In genomic region chr10:70318630-70319029, GRCm38 (mm10) we compare ENCODE assay signal across 8 mouse cellular contexts.
DNase-seq lines count a peak whose midpoint lies in the region; ATAC-seq and TF ChIP-seq lines count a peak whose summit lies in the region.

No protein-coding gene starts in this region.

- no peak for TF ChIP-seq POLR2A in thymus, adult 2 months (IDR thresholded peaks at IDR 0.05; ENCODE audit: control insufficient read depth, extremely low read depth, insufficient read depth, low read length, poor library complexity)

- no peak overlapping the region for H3K27ac ChIP-seq in thymus, adult 2 months (ENCODE audit: control insufficient read depth, insufficient read depth, low read length)
- no peak overlapping the region for H3K27ac ChIP-seq in forebrain, embryonic 11.5 days (ENCODE audit: low read depth, low read length)

- no peak for TF ChIP-seq CTCF in thymus, adult 2 months (IDR thresholded peaks at IDR 0.05; ENCODE audit: borderline replicate concordance, control insufficient read depth, extremely low read depth, insufficient read depth, low read length, poor library complexity)

- WGBS in thymus, adult 2 months, result 9% methylated on average over 3 of the region's 3 CpGs
- 9% methylated on average over 3 of the region's 3 CpGs for WGBS in forebrain, embryonic 11.5 days

- H3K36me3 ChIP-seq in thymus, adult 2 months (ENCODE audit: control insufficient read depth, insufficient read depth, low read length), result no peaks in the 10 kb centered on the region
- no peaks in the 10 kb centered on the region for H3K36me3 ChIP-seq in forebrain, embryonic 11.5 days (ENCODE audit: control insufficient read depth, insufficient read depth, low read length)

- no peaks in the 10 kb centered on the region for H3K4me1 ChIP-seq in thymus, adult 2 months (replicated peaks; ENCODE audit: control insufficient read depth, insufficient read depth, low read length)
- no peaks in the 10 kb centered on the region for H3K4me1 ChIP-seq in forebrain, embryonic 11.5 days (replicated peaks; ENCODE audit: control insufficient read depth, insufficient read depth, low read length)

- H3K4me2 ChIP-seq in forebrain, embryonic 11.5 days (ENCODE audit: low read depth, low read length, severe bottlenecking), result no peak overlapping the region

- intact Hi-C loops in left cerebral cortex, postnatal 14 days (cut with DNase I), result loop anchor here (2.0 to 10.0 kb wide), 5 partner anchors 224 to 906 kb away; no protein-coding TSS in a partner anchor

- H3K27me3 ChIP-seq in thymus, adult 2 months (ENCODE audit: control insufficient read depth, insufficient read depth, low read length), result no peaks in the 10 kb centered on the region
- no peaks in the 10 kb centered on the region for H3K27me3 ChIP-seq in forebrain, embryonic 11.5 days (ENCODE audit: control insufficient read depth, insufficient read depth, low read length)

- ATAC-seq in forebrain, embryonic 11.5 days (replicated peaks; ENCODE audit: low FRiP score), result peak; percentile 27; the same call in 1 of the 2 replicates
- ATAC-seq in inflammation-experienced regulatory T-cells, adult 6 months, result peak; percentile 38

- peak; percentile 14 for DNase-seq in thymus, adult 2 months
- DNase-seq in thymus, adult 18-20 months, result no peak
- DNase-seq in brain, embryonic 18.5 days (ENCODE audit: low read depth, low spot score), result peak; percentile 54
- peak; percentile 59 for DNase-seq in forebrain, embryonic 11.5 days (ENCODE audit: low spot score)
- peak; percentile 84 to 86 for DNase-seq in left cerebral cortex, postnatal 14 days (ENCODE audit: low spot score in 2 of 2)
- DNase-seq in neural tube, embryonic 10.5 days (ENCODE audit: extremely low spot score, low spot score), result peak; percentile 50
- no peak for DNase-seq in spleen, postnatal 10 days (ENCODE audit: low spot score in 2 of 2)

- no peak overlapping the region for H3K4me3 ChIP-seq in thymus, adult 2 months (ENCODE audit: control insufficient read depth, insufficient read depth, low read length)
- no peak overlapping the region for H3K4me3 ChIP-seq in forebrain, embryonic 11.5 days (ENCODE audit: low read depth, low read length)

- H3K9ac ChIP-seq in forebrain, embryonic 11.5 days (ENCODE audit: low read length), result no peak overlapping the region

- H3K9me3 ChIP-seq in forebrain, embryonic 11.5 days (ENCODE audit: control insufficient read depth, low read length), result no peaks in the 10 kb centered on the region

Comparison
In these comparisons a context has a peak if more than half of its experiments do, and no peak if none do; other contexts are left out.
1. DNase-seq: peak in thymus, adult 2 months (single experiment), brain, embryonic 18.5 days (single experiment), forebrain, embryonic 11.5 days (single experiment), left cerebral cortex, postnatal 14 days (2 of 2) and neural tube, embryonic 10.5 days (single experiment); none in thymus, adult 18-20 months (0 of 2) and spleen, postnatal 10 days (0 of 2).